Mouse (Mus musculus) C2C12 (cell line): ENCODE data around the gene Endov.

Source experiments
- CTCF ChIP-seq: IDR thresholded peaks from one replicate; pipeline ENCODE4 v1.5.1; 2011; ENCODE audit not compliant: control insufficient read depth, insufficient read depth, insufficient read length
- MAX ChIP-seq: IDR thresholded peaks from one replicate; pipeline ENCODE4 v1.6.1; 2011; ENCODE audit warnings: mild to moderate bottlenecking, control low read depth
- USF1 ChIP-seq: IDR thresholded peaks from one replicate; pipeline ENCODE4 v1.6.1; 2011; ENCODE audit warnings: low read depth, mild to moderate bottlenecking, control low read depth, moderate library complexity

DNA sequence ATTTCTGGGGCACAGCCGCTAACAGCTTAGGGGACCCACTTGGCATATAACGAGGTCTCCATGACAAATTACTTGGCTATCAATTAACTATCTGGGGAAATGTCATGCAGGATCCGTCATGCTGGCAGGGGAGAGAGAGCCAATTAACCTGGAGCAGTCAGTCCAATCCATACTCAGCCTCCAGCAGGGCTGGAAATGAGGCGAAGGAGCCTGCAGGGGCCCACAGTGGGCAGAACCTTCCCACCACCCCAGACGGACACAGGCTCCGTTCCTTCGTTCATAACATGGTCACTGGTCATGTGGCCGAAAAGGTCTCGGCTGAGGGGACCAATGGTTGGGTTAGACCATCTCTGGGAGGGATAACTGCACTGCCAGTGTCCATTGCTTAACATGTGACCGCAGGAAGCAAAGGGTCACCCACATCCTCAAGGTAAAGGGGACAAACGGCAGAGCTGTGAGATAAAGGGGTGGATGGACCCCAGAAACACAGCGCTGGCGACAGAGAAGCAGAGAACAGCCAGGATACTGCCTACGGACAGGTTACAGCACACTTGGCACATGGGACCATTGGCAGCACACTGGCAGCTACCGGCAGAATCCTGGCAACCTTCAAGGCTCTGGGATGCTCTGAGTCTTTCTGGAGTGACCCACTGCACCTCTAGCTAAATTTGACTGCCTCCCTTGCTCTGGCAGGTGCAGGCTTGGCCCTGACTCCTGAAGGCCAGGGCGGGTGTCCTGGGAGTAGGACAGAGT lies 23.1 kb downstream of the Endov start:
- TF ChIP-seq CTCF (no peak), MAX (no peak), USF1 (no peak)
